14 mouse cellular contexts compared by ENCODE assay signal in the genomic region with DNA sequence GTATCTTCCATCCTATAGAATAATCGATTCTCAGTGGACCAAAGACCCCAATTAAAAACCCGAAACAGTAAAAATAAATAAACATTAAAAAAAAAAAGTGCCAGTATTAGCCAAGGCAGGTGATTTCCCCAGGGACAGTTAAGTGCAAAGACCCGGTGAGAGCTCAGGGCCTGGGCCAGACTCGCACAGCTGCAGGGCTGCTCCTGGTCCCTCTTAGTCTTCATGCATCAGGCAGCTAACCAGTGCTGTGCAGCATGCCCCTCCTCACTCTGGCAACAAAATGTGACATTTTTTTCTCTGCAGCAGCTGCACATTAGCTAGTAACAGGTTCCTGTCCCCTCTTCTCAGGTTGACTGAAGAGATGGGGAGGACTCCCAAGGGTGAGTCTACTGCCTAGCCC.
"Had no signal": no experiment of that assay in that cellular context is flagged by ENCODE, and none has a peak within 500 bp of the region (broad histone marks: within the 10 kb centered on the region; RNA-seq: fewer than 3 reads in every experiment).

No protein-coding gene starts in this region.

- H3K4me1 ChIP-seq: megakaryocyte, embryonic 14.5 days; midbrain, embryonic 13.5 days; midbrain, embryonic 15.5 days; neural tube, embryonic 12.5 days had no signal

- H3K9ac ChIP-seq: liver, embryonic 14.5 days; lung, embryonic 14.5 days; midbrain, embryonic 13.5 days; midbrain, embryonic 15.5 days; neural tube, embryonic 12.5 days had no signal

- H3K9me3 ChIP-seq: midbrain, embryonic 13.5 days; midbrain, embryonic 15.5 days had no signal

- H3K36me3 ChIP-seq: midbrain, embryonic 15.5 days; neural tube, embryonic 12.5 days had no signal

- H3K4me2 ChIP-seq: lung, embryonic 14.5 days; midbrain, embryonic 11.5 days; midbrain, embryonic 13.5 days; midbrain, embryonic 15.5 days; neural tube, embryonic 12.5 days had no signal

- H3K27me3 ChIP-seq: midbrain, embryonic 13.5 days; midbrain, embryonic 15.5 days; neural tube, embryonic 12.5 days had no signal

- H3K4me3 ChIP-seq: megakaryocyte, embryonic 14.5 days; midbrain, embryonic 13.5 days; midbrain, embryonic 15.5 days; neural tube, embryonic 12.5 days had no signal

- H3K27ac ChIP-seq: liver, embryonic 14.5 days; macrophage; midbrain, embryonic 13.5 days; midbrain, embryonic 15.5 days; neural tube, embryonic 12.5 days had no signal

- DNase-seq: lung, adult 18-20 months; lung, embryonic 14.5 days; lung, postnatal 10 days; right cerebral cortex, postnatal 14 days; thymus, adult 18-20 months; thymus, postnatal 14 days; thymus, postnatal 36 days had no signal
